Mouse (Mus musculus): ENCODE data around the gene Lef1.

DNA sequence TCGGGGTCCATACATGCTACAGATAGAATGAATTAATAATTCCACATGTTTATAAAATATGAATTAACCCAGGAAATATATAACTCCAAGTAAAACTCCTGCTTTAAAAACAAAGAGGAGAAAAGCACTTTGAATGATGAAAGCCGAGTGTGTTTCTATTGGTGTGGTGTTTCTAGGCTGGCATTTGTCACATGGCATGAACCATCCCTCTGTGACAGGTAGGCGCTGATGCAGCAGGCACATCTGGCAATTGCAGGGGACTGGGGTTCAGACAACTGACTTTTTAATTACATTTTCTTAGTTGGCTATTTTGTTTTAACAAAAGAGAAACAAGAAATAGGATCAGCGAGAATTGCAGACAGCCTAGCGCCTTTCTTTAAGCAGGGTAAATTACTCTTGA, 31.6 kb upstream of the Lef1 start:
- TF ChIP-seq CTCF (IDR thresholded peaks at IDR 0.05; ENCODE audit: insufficient read depth, low read length) (no peak), POLR2A (IDR thresholded peaks at IDR 0.05; ENCODE audit: borderline replicate concordance, extremely low read depth, low read depth, low read length) (no peak)
